Mouse (Mus musculus) left cerebral cortex, postnatal 4 days (tissue): ENCODE measurements around the gene Ablim1. TPM values are rescaled to one million over a fixed set of nuclear protein-coding genes. Genes with fewer than 3 reads are reported as not detected.

Source experiments
- DNase-seq: peaks from one replicate; pipeline ENCODE4 v3.0.0-alpha.2; 2022
- intact Hi-C: fragments of 180-260 bp; cut with DNase I; formaldehyde crosslinking; loops from one replicate; pipeline ENCODE4 v1.15.1; 2025
- total RNA-seq, 2 experiments: library from RNA; stranded (reverse); gene quantifications; 2 replicates each; pipeline ENCODE4 v1.2.3; 2021

The Ablim1 gene
- total RNA-seq: 100 to 1,000 TPM; 204 to 208 TPM

DNA sequence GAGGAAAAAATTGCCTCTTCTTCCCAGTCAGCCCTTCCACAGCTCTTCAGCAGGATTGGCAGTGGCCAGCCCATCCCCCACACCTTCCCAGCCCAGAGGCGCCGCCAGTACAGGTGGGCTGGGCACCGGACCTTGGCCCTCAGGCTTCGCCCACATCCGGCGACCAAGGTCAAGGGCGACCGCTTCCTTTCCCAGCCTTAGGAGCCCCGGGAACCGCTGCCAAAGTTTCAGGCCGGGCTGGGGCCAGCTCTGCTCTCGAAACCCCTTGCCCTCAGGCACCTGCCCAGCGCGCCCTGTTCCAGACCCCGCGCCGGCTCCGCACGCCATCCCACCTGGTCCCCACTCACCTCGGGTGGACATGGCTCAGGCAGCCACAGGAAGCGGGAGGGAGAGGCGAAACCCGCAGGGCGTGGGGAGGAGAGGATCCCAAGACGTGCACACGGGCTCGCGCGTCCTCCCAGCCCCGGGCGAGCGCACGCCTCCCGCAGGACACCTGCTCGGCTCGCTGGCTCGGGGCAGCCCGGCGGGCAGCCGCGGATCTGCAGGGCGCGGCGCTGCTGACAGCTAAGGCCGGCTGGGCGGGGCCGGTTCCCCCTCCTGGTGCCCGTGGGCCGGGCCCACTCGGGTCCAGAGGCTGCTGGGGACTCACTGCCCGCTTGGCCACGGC lies at the start of gene Ablim1:
Ablim1 (minus strand) TSS at position 574 of the 667 bp plus-strand sequence.
- intact Hi-C loops: loop anchor here (10.0 kb wide), 1 partner anchor 120 kb away; no protein-coding TSS in a partner anchor
- peak; percentile 37 for DNase-seq

DNA sequence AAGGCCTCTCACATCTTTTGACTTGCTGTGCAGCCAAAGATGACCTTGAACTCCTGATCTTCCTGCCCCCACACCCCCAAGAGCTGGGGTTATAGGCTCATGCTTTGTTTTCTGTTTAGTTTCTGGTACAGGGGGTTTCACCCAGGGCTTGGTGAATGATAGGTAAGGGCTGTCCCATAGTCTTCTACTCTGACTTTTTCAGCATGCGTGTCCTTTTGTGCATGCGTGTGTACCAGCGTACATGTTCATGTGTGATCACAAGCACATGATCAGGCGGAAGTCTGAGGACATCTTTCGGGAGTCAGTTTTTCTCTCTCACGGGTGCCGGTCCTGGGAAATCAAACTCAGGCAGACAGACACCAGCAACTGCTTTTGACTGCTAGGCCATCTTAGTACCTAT lies 48.8 kb upstream of the Ablim1 start:
- intact Hi-C loops: loop anchor here (10.0 kb wide), 1 partner anchor 271 kb away; no protein-coding TSS in a partner anchor
- DNase-seq: no peak

DNA sequence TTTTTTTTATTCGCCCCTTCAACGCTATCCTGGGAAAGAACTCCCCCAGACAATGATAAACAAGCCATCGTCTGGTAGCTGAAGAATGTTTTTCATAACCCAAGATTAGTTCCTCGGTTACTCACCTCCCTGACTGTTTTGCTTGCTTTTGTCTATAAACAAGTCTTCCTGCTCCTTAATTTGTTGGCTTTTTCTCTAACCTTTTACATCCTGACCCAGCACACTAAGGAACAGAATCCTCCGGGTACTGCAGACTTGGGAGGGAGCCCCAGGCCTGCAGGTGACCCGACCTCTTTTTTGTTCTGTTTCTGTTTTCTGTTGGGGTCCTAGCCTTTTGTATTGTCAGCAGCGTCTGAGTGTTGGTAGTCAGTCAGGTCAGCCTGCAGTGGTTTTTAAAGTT lies 48.4 kb upstream of the Ablim1 start:
- intact Hi-C loops: loop anchor here (10.0 kb wide), 1 partner anchor 272 kb away; no protein-coding TSS in a partner anchor

GRCm38 (mm10) chr19:57362586-57362985 lies 47.9 kb upstream of the Ablim1 start:
- intact Hi-C loops: loop anchor here (10.0 kb wide), 1 partner anchor 272 kb away; no protein-coding TSS in a partner anchor

More for the DNA sequence above, 48.4 kb upstream of the Ablim1 start:
- no peak for DNase-seq

DNA sequence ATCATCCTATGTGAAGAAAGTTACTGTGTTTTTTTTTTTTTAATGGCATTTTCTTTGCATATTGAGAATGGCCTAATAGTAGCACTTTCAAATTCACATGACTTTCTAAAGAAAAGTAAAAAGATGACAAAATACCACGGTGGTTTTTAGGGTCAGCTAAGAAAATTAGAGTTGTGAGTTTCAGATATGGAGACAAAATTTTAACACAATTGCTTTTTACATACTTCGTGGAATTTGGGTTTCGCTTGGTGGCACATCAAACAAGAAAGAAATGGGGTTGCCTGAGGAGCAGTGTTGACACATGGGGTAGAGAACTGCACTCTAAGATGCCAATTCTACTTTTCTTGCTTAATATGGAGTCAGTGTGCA lies 47.2 kb upstream of the Ablim1 start:
- intact Hi-C loops: loop anchor here (10.0 kb wide), 1 partner anchor 273 kb away; no protein-coding TSS in a partner anchor
- DNase-seq: no peak

More at GRCm38 (mm10) chr19:57362586-57362985, 47.9 kb upstream of the Ablim1 start:
- no peak for DNase-seq

DNA sequence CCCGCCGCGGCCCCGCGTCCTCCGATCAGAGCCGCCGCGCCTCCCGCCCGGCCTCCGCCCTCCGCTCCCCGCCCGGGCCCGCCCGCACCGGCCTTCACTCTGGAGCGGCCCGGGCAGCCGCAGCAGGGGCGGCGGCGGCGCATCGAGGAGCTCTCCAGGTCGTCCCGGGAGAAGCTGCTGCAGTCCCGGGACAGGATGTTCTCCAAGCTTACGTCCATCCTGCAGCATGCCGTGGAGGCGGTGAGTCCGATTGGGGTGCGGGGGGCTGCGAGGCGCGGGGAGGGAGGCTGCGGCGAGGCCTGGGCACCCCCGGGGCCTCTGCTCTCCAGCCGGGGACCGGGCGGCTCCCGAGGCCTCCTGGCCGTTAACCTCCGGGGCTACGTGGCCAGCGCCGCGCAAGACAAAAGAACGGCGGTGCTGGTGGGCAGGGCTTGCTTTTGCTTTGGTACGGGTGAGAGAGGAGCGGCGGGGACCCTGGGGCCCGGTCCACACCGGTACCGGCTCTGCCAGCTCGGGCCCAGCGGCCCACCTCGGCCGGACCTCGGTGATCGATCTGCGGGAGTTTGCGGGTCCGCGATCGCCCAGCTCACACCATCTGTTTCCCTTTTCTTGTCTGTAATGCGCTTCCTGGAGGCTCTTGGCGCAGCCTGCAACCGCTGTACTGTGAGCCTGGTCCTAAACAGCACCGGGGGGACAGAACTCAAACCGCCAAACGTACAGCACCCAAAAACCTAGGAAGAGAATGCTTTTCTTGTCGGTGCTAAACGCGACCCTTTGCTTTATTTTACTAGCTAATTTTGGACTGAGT lies 46.6 kb upstream of the Ablim1 start:
- intact Hi-C loops: loop anchor here (10.0 kb wide), 1 partner anchor 273 kb away; no protein-coding TSS in a partner anchor
- peak; percentile 57 for DNase-seq

- peak; percentile 97 for DNase-seq
- intact Hi-C loops: loop anchor here (10.0 kb wide), 1 partner anchor 274 kb away; no protein-coding TSS in a partner anchor
Observed at GRCm38 (mm10) chr19:57360341-57361130, 45.8 kb upstream of the Ablim1 start, which contains the start of gene Fam160b1. Gene Fam160b1 (plus strand): TSS chr19:57360680.

- intact Hi-C loops: loop anchor here (10.0 kb wide), 1 partner anchor 275 kb away; no protein-coding TSS in a partner anchor
- DNase-seq: no peak
Observed at GRCm38 (mm10) chr19:57359701-57360326, 45.1 kb upstream of the Ablim1 start.

GRCm38 (mm10) chr19:57358836-57359598 lies 44.3 kb upstream of the Ablim1 start:
- intact Hi-C loops: no loop called here
- DNase-seq: no peak

GRCm38 (mm10) chr19:57358322-57358721 lies 43.6 kb upstream of the Ablim1 start:
- peak; percentile 60 for DNase-seq
- intact Hi-C loops: no loop called here

GRCm38 (mm10) chr19:57357811-57358210 lies 43.1 kb upstream of the Ablim1 start:
- no peak for DNase-seq
- intact Hi-C loops: no loop called here

DNA sequence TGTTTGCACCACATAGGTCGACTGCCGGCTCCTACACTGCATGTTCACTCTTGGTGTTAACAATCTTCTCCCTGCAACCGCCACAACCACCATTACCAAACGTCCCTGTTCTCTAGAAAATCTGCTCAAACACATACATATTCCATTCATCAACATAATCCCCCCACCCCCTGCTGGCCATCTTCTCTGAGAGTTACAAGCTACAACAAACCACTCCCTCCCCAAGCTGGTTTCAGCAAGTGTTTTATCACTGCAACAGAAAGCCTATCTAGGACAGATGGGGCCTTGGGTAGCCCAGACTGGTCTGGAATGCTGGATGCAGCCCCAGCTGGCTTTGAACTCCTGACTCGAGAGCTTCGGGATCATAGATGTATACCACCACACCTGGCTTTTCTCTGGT lies 42.5 kb upstream of the Ablim1 start:
- intact Hi-C loops: no loop called here
- no peak for DNase-seq

DNA sequence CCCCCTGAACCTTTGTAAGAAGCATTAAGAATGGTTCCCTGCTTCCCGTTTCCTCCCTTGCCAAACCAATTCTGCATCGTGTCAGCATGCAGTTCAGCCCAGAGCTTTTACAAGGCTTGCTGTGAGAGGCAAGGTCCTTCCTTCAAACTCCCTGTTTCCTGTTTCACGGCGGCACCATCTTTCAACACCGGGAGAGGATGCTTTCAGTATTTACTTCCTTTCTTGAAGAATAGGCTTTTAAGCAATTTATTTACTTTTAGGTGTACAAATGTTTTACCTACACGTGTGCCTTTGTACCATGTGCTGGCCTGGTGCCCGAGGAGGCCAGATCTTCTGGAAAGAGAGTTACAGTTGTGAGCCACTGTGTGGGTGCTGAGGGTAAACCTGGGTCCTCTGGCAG lies 41.6 kb upstream of the Ablim1 start:
- DNase-seq: no peak
- intact Hi-C loops: no loop called here

GRCm38 (mm10) chr19:57355451-57356251 lies 40.9 kb upstream of the Ablim1 start:
- intact Hi-C loops: no loop called here

DNA sequence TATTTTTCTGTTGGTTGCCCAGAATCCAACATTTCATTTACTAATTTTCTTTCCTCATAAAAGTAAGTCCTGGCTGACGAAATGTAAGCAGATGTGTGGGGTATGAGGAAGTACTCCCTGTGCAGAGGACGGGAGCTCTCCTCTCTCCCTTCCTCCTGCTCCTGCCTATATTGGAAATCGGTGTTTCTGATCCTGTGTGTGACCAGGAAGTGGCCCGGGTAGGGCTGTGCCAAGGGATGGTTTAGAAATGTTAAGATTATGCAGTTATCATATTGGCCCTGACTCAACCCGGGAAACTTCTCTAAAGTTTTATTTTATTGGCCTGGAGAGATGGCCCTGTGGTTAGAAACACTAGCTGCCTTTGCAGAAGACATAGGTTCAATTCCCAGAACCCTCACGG lies 40.0 kb upstream of the Ablim1 start:
- DNase-seq: no peak
- intact Hi-C loops: no loop called here

More at GRCm38 (mm10) chr19:57355451-57356251, 40.9 kb upstream of the Ablim1 start:
- no peak for DNase-seq

DNA sequence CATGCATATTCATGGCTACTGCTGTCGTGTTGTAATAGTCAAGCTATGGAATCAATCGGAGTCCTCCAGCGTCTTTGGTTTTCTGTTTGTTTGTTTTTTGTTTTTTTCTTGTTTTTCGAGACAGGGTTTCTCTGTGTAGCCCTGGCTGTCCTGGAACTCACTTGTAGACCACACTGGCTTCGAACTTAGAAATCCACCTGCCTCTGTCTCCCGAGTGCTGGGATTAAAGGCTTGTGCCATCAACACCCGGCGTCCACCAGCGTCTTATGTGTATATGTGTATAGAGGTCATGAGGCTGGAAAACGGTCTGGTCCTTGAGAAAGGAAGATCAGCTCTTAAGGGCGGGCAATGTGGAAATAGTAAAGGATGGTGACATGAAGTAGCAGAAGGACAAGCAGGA lies 39.3 kb upstream of the Ablim1 start:
- no peak for DNase-seq
- intact Hi-C loops: no loop called here

DNA sequence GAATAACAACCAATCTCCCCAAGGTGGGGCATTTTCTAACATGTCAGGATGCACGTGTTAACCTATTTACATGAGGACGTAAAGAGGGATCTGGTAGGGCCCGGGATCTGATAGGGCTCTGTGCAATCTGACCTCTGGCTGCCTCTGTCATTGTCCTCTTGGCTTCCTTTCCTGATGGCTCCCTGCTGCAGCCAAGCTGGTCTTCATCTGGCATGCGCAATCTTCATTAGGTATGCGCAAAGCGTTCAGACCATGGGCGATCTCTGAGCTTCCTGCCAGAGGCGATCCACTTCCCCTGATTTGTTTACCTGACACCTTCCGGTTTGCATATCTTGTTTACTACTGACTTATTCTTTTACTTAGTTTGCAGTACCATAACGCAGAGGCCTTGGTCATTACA lies 38.5 kb upstream of the Ablim1 start:
- intact Hi-C loops: no loop called here
- DNase-seq: no peak

- intact Hi-C loops: no loop called here
- DNase-seq: no peak
Observed at GRCm38 (mm10) chr19:57352337-57352935, 37.7 kb upstream of the Ablim1 start.
